Mouse (Mus musculus) testis, adult 2 months (tissue): ENCODE data around the gene Cyth3. TPM values are rescaled to one million over a fixed set of nuclear protein-coding genes. Genes with fewer than 3 reads are reported as not detected.
A peak's percentile ranks its signal among the peaks of the same experiment; 100 is the strongest.

Experiments used
- H3K27ac ChIP-seq: fragments of 200-500 bp; 2 replicates; pipeline ENCODE4 v1.5.1; 2012; ENCODE audit warnings: low read depth, low read length; ENCODE audit not compliant: control insufficient read depth, insufficient read depth
- H3K27me3 ChIP-seq: fragments of 200-500 bp; 2 replicates; pipeline ENCODE4 v1.6.1; 2012; ENCODE audit warnings: mild to moderate bottlenecking, low read length, moderate library complexity; ENCODE audit not compliant: control insufficient read depth, insufficient read depth
- H3K36me3 ChIP-seq: fragments of 200-500 bp; 2 replicates; pipeline ENCODE4 v1.6.1; 2012; ENCODE audit warnings: mild to moderate bottlenecking, low read length; ENCODE audit not compliant: control insufficient read depth, insufficient read depth
- H3K4me1 ChIP-seq: fragments of 200-500 bp; 2 replicates; pipeline ENCODE4 v1.6.1; 2012; ENCODE audit warnings: low read length; ENCODE audit not compliant: control insufficient read depth, insufficient read depth
- H3K4me3 ChIP-seq: fragments of 200-500 bp; 2 replicates; pipeline ENCODE4 v1.5.1; 2012; ENCODE audit warnings: low read depth, mild to moderate bottlenecking, low read length, moderate library complexity, mixed read lengths; ENCODE audit not compliant: control insufficient read depth
- CTCF ChIP-seq: fragments of 200-500 bp; IDR thresholded peaks from 2 replicates; pipeline ENCODE4 v1.5.1; 2012; ENCODE audit warnings: low read depth, mild to moderate bottlenecking, inconsistent platforms, low read length, moderate library complexity; ENCODE audit not compliant: control insufficient read depth, insufficient read depth, insufficient replicate concordance
- POLR2A ChIP-seq: fragments of 200-500 bp; IDR thresholded peaks from 2 replicates; pipeline ENCODE4 v1.6.1; 2012; ENCODE audit warnings: low read depth, mild to moderate bottlenecking, inconsistent platforms, low read length, moderate library complexity; ENCODE audit not compliant: control insufficient read depth
- polyA plus RNA-seq: library from polyadenylated mRNA; depleted of rRNA; stranded (reverse); fragments of >200 nt; gene quantifications from 2 replicates; pipeline ENCODE4 v1.2.3, GENCODE M21; 2012

Gene Cyth3
- polyA plus RNA-seq, 1 experiment = 24.0 TPM

GRCm38 (mm10) chr5:143701074-143701473 lies 78.8 kb downstream of the Cyth3 start:
- Histone ChIP-seq H3K27ac (no peak overlapping the region), H3K27me3 (no peaks in the 10 kb centered on the region), H3K4me3 (no peak overlapping the region), H3K36me3 (peaks cover 1% of the 10 kb centered on the region), H3K4me1 (peaks cover 2% of the 10 kb centered on the region; the same call in 1 of the 2 replicates)
- TF ChIP-seq POLR2A = no peak
- TF ChIP-seq CTCF = no peak

- Histone ChIP-seq H3K4me3 (no peak overlapping the region), H3K27me3 (no peaks in the 10 kb centered on the region), H3K27ac (no peak overlapping the region), H3K36me3 (no peaks in the 10 kb centered on the region), H3K4me1 (peaks cover 2% of the 10 kb centered on the region; the same call in 1 of the 2 replicates)
- TF ChIP-seq POLR2A = no peak
- TF ChIP-seq CTCF = no peak
Measured at GRCm38 (mm10) chr5:143704875-143705658, 82.8 kb downstream of the Cyth3 start.

- no peaks in the 10 kb centered on the region for H3K36me3 ChIP-seq
- H3K27ac ChIP-seq = no peak overlapping the region
- no peaks in the 10 kb centered on the region for H3K27me3 ChIP-seq
- H3K4me1 ChIP-seq = no peaks in the 10 kb centered on the region
- no peak for TF ChIP-seq POLR2A
- no peak for TF ChIP-seq CTCF
- H3K4me3 ChIP-seq = no peak overlapping the region
Measured at GRCm38 (mm10) chr5:143705659-143705982, 83.4 kb downstream of the Cyth3 start.

- H3K27ac ChIP-seq = no peak overlapping the region
- H3K36me3 ChIP-seq = no peaks in the 10 kb centered on the region
- no peak for TF ChIP-seq POLR2A
- TF ChIP-seq CTCF = no peak
- H3K4me1 ChIP-seq = no peaks in the 10 kb centered on the region
- H3K27me3 ChIP-seq = no peaks in the 10 kb centered on the region
- H3K4me3 ChIP-seq = no peak overlapping the region
Measured at GRCm38 (mm10) chr5:143706030-143706821, 84.0 kb downstream of the Cyth3 start.

- no peak for TF ChIP-seq POLR2A
- TF ChIP-seq CTCF = no peak
- Histone ChIP-seq H3K4me1 (no peaks in the 10 kb centered on the region), H3K36me3 (no peaks in the 10 kb centered on the region), H3K27ac (no peak overlapping the region), H3K4me3 (no peak overlapping the region), H3K27me3 (no peaks in the 10 kb centered on the region)
Measured at GRCm38 (mm10) chr5:143706822-143707200, 84.6 kb downstream of the Cyth3 start.

GRCm38 (mm10) chr5:143711326-143711725 lies 89.1 kb downstream of the Cyth3 start:
- no peaks in the 10 kb centered on the region for H3K36me3 ChIP-seq
- H3K4me3 ChIP-seq = no peak overlapping the region
- TF ChIP-seq POLR2A (no peak), CTCF (peak; percentile 61)
- no peak overlapping the region for H3K27ac ChIP-seq
- H3K4me1 ChIP-seq = no peaks in the 10 kb centered on the region
- H3K27me3 ChIP-seq = no peaks in the 10 kb centered on the region

- no peak overlapping the region for H3K4me3 ChIP-seq
- H3K36me3 ChIP-seq = no peaks in the 10 kb centered on the region
- no peaks in the 10 kb centered on the region for H3K4me1 ChIP-seq
- TF ChIP-seq POLR2A (no peak), CTCF (no peak)
- no peak overlapping the region for H3K27ac ChIP-seq
- no peaks in the 10 kb centered on the region for H3K27me3 ChIP-seq
Measured at GRCm38 (mm10) chr5:143712011-143712800, 90.0 kb downstream of the Cyth3 start.
